Mouse (Mus musculus) pancreas, adult 10 weeks (tissue): ENCODE measurements around the gene Mycbp. TPM values are rescaled to one million over a fixed set of nuclear protein-coding genes. Genes with fewer than 3 reads are reported as not detected.

Experiments
- polyA plus RNA-seq: library from polyadenylated mRNA; stranded (reverse); fragments of 350-450 nt; fragmentation: Illumina TruSeq; extraction: RNeasy Lipid Tissue Mini Kit (QIAGEN cat#74804); gene quantifications from one replicate; pipeline ENCODE4 v1.2.3, GENCODE M21; 2015; ENCODE audit warnings: low read depth, low replicate concordance; ENCODE audit not compliant: insufficient read depth

Gene Mycbp
- 7.3 TPM for polyA plus RNA-seq

GRCm38 (mm10) chr4:123904333-123905125 is at the start of gene Mycbp:
TSS of gene Mycbp (plus strand) at chr4:123904832.

DNA sequence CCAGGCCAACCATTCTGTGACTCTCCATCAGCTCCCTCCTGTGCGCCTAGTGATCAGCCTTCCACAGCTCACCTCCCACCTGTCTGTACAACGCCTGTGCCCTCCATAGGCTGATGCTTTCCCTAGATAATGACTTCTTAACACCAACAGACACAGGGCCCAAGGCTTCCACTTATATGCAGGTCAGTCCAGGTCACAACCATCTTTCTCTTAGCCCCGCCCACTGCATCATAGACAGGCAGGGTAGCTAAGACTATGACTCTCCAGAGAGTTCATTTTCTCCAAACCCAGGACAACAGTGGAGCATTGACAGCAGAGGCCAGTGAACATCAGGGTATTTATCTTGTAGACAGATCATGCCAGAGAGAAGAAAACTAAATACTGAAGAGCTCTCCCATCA is 45.3 kb upstream of the Mycbp start, which contains the start of gene 4933427I04Rik:
Gene 4933427I04Rik, plus strand, starts transcription at position 301 of the 400 bp plus-strand sequence.

GRCm38 (mm10) chr4:123916748-123917547 is 12.3 kb downstream of the Mycbp start, which contains the start of gene Rragc:
TSS of gene Rragc (plus strand) at chr4:123917446.

GRCm38 (mm10) chr4:123917548-123918140 is 13.0 kb downstream of the Mycbp start, which contains the start of gene 4930535I16Rik:
TSS of gene 4930535I16Rik (minus strand) at chr4:123918022.

Other genes starting within 250 kb of the Mycbp start
- 47.3 TPM for gene Macf1, start 220.5 kb upstream of the Mycbp start, polyA plus RNA-seq
- gene Ndufs5, start 186.6 kb upstream of the Mycbp start, polyA plus RNA-seq = 56.7 TPM
- 8.7 TPM for gene Akirin1, start 154.5 kb upstream of the Mycbp start, polyA plus RNA-seq
- 1.8 TPM for gene Rhbdl2, start 117.0 kb upstream of the Mycbp start, polyA plus RNA-seq
- not detected for gene 4933427I04Rik, start 45.2 kb upstream of the Mycbp start, polyA plus RNA-seq
- gene Rragc, start 12.6 kb downstream of the Mycbp start, polyA plus RNA-seq = 11.0 TPM
- not detected for gene 4930535I16Rik, start 13.2 kb downstream of the Mycbp start, polyA plus RNA-seq